Mouse (Mus musculus): ENCODE measurements around the gene Vrk2.

DNA sequence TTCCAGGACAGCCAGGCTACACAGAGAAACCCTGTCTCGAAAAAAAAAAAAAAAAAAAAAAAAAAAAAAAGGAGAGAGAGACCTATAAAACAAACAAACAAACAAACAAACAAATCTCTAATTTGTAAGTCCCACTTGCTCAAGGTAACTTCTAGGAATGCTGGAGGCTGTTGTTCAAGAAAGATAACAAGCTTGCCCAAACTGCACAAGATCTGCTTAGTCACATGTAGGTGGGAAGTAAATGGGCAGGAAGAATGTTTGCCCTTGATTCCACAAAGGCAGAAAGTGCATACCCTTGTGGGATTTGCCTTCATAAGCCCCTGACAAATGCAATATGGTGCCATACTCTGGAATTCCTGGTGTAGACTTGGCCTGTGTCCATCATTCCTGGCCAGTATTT lies 688 bp upstream of the Vrk2 start:
- TF ChIP-seq CTCF (IDR thresholded peaks at IDR 0.05; ENCODE audit: low read depth) (no peak), EP300 (IDR thresholded peaks at IDR 0.05; ENCODE audit: low read depth) (peak; percentile 44; the same call in 1 of the 2 replicates)

Measured in liver, embryonic 14.5 days (tissue).